Mouse (Mus musculus) liver, embryonic 14.5 days (tissue): Measurements from ENCODE around the gene Mrc1.

ENCODE experiments used
- CTCF ChIP-seq: IDR thresholded peaks from 2 replicates; pipeline ENCODE4 v1.5.1; 2016; ENCODE audit warnings: antibody characterized with exemption, low read depth, control low read depth
- EP300 ChIP-seq: IDR thresholded peaks from 2 replicates; pipeline ENCODE4 v1.6.1; 2016; ENCODE audit warnings: antibody characterized with exemption, low read depth

DNA sequence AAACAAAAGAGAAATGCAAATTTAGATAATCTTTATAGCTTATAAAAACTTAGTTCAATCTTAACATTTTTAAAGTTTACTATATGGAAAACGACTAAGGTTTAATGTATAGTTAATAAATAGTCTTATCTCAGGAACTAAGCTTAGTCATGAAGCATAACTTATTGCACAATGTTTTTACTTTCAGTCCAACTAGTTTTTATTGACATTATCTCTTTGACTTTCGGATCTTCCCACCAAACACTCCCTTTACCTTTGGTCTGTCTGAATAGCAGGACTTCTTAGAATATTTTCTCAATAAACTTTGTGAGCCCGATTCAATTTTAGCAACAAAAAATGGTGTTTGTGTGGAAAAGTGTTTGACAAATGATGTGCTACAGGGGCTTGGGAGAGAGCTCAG lies 12.5 kb upstream of the Mrc1 start:
- TF ChIP-seq CTCF = no peak
- TF ChIP-seq EP300 = no peak
